Mouse (Mus musculus): ENCODE measurements around the gene 9630041A04Rik.

9630041A04Rik gene

GRCm38 (mm10) chr9:101861596-101862471 lies at the start of gene 9630041A04Rik:
Gene 9630041A04Rik, plus strand, starts transcription at chr9:101861841.
- DNase-seq (ENCODE audit: low spot score) = no peak

GRCm38 (mm10) chr9:101823896-101824295 lies 37.7 kb upstream of the 9630041A04Rik start:
- DNase-seq (ENCODE audit: low spot score) = no peak

GRCm38 (mm10) chr9:101825626-101826025 lies 36.0 kb upstream of the 9630041A04Rik start:
- DNase-seq (ENCODE audit: low spot score) = no peak

- no peak for DNase-seq (ENCODE audit: low spot score)
Measured at GRCm38 (mm10) chr9:101833619-101834018, 28.0 kb upstream of the 9630041A04Rik start.

GRCm38 (mm10) chr9:101841101-101841500 lies 20.5 kb upstream of the 9630041A04Rik start:
- no peak for DNase-seq (ENCODE audit: low spot score)

- DNase-seq (ENCODE audit: low spot score) = no peak
Measured at GRCm38 (mm10) chr9:101843893-101844292, 17.7 kb upstream of the 9630041A04Rik start.

- DNase-seq (ENCODE audit: low spot score) = no peak
Measured at GRCm38 (mm10) chr9:101845691-101846090, 15.9 kb upstream of the 9630041A04Rik start.

- no peak for DNase-seq (ENCODE audit: low spot score)
Measured at GRCm38 (mm10) chr9:101862481-101863065, 932 bp downstream of the 9630041A04Rik start.

- no peak for DNase-seq (ENCODE audit: low spot score)
Measured at GRCm38 (mm10) chr9:101863130-101863529, 1.5 kb downstream of the 9630041A04Rik start.

GRCm38 (mm10) chr9:101868593-101868992 lies 7.0 kb downstream of the 9630041A04Rik start:
- no peak for DNase-seq (ENCODE audit: low spot score)

GRCm38 (mm10) chr9:101870034-101870433 lies 8.4 kb downstream of the 9630041A04Rik start:
- no peak for DNase-seq (ENCODE audit: low spot score)

GRCm38 (mm10) chr9:101875306-101875705 lies 13.7 kb downstream of the 9630041A04Rik start:
- DNase-seq (ENCODE audit: low spot score) = no peak

GRCm38 (mm10) chr9:101877109-101877987 lies 15.7 kb downstream of the 9630041A04Rik start:
- no peak for DNase-seq (ENCODE audit: low spot score)

- no peak for DNase-seq (ENCODE audit: low spot score)
Measured at GRCm38 (mm10) chr9:101883295-101883694, 21.7 kb downstream of the 9630041A04Rik start.

- DNase-seq (ENCODE audit: low spot score) = no peak
Measured at GRCm38 (mm10) chr9:101897851-101898250, 36.2 kb downstream of the 9630041A04Rik start.

GRCm38 (mm10) chr9:101903406-101903805 lies 41.8 kb downstream of the 9630041A04Rik start:
- DNase-seq (ENCODE audit: low spot score) = no peak

GRCm38 (mm10) chr9:101907747-101908255 lies 46.2 kb downstream of the 9630041A04Rik start:
- DNase-seq (ENCODE audit: low spot score) = no peak

- no peak for DNase-seq (ENCODE audit: low spot score)
Measured at GRCm38 (mm10) chr9:101908849-101909248, 47.2 kb downstream of the 9630041A04Rik start.

- DNase-seq (ENCODE audit: low spot score) = no peak
Measured at GRCm38 (mm10) chr9:101909491-101909890, 47.9 kb downstream of the 9630041A04Rik start.

- no peak for DNase-seq (ENCODE audit: low spot score)
Measured at GRCm38 (mm10) chr9:101911176-101911866, 49.7 kb downstream of the 9630041A04Rik start.

- no peak for DNase-seq (ENCODE audit: low spot score)
Measured at GRCm38 (mm10) chr9:101915082-101915481, 53.4 kb downstream of the 9630041A04Rik start.

All from c-Kit-positive CD71-positive TER-119-positive erythroid progenitor cells, embryonic 14.5 days (primary cell).